Mouse (Mus musculus) adrenal gland, adult 2 months (tissue): Measurements from ENCODE around the gene Klhl11. TPM values are rescaled to one million over a fixed set of nuclear protein-coding genes. Genes with fewer than 3 reads are reported as not detected.

Experiments used
- DNase-seq: peaks from one replicate; pipeline ENCODE4 v3.0.0; 2021
- polyA plus RNA-seq: library from polyadenylated mRNA; depleted of rRNA; stranded (reverse); fragments of >200 nt; gene quantifications from 2 replicates; pipeline ENCODE4 v1.2.3, GENCODE M21; 2012
- total RNA-seq, 2 experiments: library from RNA; stranded (reverse); gene quantifications; 2 replicates each; pipeline ENCODE4 v1.2.3; 2021

Klhl11 gene
- total and polyA plus RNA-seq, 3 experiments = 16.8 to 47.5 (median 47.4) TPM

DNA sequence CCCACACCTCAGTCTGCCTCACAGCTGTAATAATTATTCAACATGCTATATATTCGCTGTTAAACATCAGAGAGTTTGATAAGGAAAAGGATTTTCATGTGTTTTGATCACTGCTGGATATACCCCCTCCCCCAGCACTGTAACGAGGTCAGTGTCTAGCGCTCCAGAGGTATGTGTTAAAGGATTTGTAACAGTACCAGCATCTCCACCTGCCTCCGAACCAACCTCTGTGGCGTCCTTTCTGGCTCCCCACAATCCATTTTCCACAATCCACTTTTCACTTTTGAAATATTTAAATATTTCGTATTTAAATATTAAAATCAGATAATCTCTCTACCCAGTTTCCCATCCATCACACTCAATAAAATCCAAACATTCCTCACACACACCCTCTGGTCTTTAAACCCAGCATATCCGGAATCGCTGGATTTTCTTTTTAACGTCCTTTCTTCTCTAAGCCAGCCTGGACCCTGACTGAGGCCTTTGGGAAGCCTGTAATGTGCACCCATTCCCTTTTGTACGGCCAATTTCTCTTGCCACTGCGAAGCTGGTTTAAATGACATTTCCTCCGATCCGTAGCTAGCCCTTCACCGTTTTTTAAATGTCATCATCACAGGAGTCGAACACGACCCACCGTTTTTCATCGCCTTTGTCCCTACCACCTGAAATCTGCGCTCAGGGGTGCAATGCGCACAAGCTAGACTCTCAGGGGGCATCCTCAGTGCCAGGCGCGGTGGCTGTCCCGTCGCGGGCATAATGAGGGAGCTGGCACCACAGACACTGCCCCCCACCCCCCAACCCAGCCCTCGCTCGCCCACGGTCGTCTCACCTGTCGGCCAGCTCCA, 967 bp downstream of the Klhl11 start:
- no peak for DNase-seq

DNA sequence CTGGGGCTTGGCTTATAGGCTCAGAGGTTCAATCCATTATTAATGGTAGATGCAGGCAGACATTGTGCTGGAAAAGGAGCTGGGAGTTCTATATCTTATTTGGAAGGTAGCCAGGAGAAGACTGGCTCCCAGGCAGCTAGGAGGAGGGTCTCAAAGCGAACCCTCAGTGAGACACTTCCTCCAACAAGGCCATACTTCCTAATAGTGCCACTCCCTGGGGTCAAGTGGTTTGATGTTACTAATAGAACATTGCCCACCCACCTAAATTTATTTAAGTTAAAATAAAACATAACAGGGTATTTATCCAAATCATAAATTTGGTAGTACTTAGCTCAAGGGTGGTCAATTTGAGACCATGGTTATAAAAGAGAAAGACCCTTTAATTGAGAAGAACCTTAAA, 6.7 kb downstream of the Klhl11 start:
- no peak for DNase-seq

DNA sequence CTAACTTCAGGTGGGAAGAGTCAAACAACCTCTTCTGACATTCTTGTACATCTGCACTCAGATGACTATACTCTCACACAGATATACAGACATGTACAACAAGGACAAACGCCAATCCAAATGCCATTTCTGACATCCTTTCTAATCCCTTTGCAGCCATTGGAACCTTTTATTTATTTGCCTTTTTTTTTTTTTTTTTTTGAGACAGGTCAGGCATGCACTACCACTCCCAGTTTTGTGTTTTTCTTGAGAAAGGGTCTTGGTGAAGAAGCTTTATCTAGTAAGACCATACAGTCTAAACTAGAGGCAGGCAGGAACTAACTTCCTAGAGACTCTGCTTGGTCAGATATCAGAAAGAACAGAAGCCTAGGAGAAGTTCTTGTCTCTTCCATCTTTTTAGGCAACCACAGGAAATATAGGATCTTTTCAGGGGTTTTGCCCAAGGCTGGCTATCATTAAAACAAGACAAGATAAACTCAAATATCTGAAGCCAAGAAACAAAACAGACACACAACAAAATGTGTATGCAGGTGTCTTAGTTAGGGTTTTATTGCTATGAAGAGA, 7.2 kb downstream of the Klhl11 start:
- no peak for DNase-seq

DNA sequence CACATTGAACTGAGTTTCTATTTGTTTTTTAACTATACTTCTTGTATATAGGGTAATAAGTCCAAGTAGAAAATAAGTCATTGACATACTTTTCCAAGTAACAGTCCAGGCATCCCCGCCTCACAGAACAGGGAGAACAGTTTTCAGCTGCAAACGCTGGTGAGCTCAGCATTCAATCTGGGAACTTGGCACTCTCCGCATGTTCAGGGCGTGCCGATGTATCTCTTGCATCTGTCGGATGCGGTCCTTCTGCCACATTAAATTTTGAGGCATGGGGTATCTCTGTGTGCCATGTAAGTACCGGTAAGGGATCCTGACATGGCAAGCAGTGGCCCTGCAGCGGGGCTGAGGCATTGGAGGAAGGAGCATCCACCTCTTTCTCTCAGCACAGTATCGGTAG, 9.8 kb downstream of the Klhl11 start:
- no peak for DNase-seq

DNA sequence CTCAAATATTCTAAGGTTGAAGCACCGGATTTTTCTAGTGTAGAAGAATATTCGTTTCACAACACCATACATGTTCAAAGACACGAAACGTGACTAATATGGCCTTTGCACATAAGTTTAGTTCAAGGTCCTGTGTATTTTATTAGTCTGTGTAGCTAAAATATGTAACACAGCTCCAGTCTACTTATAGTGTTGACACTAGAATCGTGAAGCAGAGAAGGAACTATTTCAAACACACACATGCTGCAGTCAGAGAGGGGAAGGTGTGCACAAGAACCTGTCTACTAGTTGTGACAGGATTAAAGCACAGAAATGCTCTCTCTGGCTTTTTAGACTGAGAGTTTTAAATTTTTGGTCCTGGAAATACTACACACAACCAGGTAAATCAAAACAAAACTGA, 14.8 kb downstream of the Klhl11 start:
- no peak for DNase-seq

DNA sequence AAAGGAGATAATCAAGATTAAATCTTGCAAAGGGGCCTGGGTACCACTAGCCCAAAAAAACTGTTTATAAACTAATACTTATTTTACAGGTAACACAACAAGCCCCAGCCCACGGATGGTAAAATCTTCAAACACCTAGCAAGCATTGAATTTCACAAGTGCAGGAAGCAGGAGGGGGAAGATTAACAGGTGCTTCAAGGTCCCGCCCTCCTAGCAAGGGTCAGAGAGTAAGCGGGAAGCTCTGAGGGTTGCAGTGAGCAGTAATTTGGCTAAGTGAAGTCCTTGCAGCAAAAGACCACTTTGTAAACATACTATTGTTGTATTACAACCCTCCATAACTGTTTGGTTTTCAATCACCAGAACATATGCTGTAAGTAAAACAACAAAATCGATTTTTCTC, 15.3 kb downstream of the Klhl11 start:
- no peak for DNase-seq

DNA sequence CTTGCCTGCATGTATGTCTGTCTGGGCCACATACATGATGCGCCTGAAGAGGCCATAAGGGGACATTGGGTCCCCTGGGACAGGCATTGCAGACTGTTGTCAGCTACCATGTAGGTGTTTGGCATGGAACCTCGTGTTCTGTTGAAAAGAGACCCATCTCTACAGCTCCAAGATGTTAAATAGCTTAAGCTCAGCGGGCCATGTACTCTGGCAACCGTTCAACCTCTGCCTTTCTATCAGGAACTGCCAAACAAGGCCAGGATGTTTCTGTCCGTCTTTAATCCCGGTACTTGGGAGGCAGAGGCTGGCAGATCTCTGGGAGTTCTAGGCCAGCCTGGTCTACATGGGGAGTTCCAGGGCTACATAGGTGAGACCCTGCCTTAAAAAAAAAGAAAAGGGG, 29.9 kb downstream of the Klhl11 start:
- no peak for DNase-seq

DNA sequence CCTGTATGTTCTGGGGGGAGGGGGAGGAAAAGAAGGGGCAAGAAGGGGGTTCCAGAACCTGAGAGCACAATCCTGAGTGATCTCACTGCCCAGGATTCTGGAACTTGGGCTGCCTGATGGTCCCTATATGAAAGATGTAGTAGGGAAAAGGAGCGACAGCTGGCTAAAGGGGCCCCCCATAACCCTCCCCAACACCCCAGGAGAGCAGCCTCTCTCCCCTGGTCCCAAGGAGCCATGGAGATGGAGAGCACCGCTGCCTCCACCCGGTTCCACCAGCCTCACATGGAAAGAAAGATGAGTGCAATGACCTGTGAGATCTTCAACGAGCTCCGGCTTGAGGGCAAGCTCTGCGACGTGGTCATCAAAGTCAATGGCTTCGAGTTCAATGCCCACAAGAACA, 30.7 kb downstream of the Klhl11 start, which contains the start of the genes Nt5c3b and Klhl10:
Nt5c3b (minus strand) TSS at position 12 of the 400 bp plus-strand sequence.
Klhl10 (plus strand) TSS at position 121 of the 400 bp plus-strand sequence.
- no peak for DNase-seq

DNA sequence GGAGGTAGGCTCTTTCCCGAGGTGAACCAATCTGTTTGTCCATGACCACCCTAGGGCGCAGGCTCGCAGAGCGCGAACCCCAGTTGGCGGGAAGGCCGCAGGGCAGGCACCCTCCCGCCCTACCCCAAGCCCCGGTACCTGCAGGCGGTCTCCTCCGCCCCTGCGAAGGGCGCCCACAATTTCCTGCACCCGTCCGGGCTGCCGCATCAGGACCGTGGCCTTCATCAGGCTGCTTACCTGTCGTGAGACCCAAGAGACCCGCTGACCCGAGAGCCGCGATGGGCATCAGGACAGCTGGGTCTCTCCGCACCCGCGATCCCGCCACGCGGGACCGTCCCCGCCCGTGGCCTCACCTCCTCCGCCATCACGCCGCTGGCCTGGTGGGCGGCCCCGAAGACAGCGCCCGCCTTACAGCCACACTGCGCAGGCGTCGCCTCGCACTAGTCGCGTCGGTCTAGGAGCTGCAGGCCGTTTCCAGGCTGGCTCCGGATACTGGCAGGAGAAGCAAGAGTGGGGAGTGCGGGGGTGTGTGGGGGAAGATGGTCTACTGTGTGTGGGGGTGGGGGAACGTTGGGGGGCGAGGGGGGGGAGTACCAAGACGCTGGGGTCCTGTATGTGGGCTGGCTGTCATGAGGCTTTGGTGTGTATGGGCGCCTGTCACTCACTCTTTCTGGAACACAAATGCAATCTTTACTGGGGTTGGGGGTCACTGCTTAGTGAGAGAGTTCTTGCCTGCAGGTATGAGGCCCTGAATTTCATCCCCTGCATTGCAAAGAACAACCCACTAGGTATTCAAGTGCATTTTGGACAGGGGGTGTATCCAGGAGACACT, 31.6 kb downstream of the Klhl11 start:
- DNase-seq = peak; percentile 92

DNA sequence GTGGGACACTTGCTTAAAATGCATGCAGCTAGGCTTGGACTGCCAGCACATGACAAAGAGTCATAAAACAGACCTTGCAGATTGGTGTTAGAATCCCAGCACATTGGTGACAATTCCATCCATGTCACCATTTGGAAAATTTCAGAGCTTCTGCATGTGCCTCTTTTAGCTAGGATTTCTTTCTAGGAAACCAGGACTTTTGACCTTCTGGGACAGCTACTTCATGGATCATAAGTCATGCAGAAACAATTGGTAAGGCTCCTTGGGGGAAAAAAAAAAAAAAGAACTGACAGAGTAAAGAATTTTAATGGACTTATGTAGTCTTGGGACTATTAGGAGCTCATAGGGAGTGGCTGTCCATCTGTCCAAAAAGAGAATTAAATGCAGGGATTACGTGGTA, 34.6 kb downstream of the Klhl11 start:
- DNase-seq = no peak

DNA sequence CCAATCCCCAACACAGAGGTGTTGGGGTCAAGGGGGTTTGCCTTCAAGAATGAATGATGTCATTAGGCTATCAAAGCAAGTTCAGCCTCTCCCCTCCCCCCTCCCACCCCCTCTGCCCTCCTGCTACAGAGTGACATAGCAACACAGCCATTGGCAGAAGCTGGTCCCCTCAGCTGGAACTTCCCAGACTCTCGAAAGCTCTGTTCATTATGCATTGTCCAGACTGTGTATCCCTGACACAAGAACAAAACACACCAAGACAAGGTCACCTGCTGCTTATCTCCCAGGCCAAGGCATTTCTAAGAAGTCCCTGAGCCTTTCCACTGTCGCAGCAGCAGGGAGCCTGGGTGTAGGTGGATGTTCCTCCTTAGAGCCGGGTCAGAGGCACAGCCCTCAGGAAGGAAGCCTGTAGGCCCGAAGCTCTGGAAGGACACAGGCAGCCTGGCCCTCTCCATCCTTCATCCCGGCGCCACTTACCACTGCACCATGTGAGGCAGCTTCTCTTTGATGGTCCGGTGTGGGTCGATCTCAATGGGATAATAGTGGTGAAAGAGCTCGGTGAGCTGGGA, 36.8 kb downstream of the Klhl11 start:
- no peak for DNase-seq

DNA sequence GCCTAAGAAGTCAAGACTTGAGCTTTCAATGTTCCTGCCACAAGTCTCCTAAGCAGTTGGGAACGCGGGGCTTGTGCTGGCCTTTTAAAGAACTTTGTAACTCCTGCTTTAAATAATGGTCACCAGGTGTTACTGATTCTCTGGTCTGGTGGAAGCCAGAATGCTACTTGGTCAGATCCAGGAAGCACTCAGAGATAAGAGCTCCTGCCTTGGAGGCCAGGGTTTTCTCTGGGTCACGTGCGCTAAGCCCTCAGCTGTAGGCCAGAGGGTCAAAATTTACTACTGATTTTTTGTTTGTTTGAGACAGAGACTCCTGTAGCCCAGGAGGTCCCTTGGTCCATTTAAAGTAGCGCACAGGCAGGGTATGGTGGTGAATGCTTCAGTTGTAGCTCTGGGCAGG, 40.5 kb downstream of the Klhl11 start:
- no peak for DNase-seq

DNA sequence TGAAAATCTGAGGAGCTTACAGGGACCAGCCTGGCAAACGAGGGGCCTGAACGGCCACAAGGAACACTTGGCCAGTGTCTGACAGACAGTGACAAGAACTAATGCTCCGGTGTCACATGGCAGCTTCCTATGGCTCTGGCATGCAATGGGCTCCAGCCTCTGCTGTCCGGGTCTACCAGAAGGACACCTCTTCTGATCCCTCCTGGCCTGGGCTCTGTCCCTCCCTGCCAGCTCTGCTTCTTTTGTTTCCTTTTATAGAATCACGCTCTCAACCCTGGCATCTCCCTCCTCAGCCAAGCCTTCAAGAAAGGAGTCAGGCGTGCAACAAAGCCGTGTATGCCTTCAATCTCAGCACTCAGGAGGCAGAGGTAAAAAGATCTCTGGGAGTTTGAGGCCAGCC, 42.5 kb downstream of the Klhl11 start:
- no peak for DNase-seq

DNA sequence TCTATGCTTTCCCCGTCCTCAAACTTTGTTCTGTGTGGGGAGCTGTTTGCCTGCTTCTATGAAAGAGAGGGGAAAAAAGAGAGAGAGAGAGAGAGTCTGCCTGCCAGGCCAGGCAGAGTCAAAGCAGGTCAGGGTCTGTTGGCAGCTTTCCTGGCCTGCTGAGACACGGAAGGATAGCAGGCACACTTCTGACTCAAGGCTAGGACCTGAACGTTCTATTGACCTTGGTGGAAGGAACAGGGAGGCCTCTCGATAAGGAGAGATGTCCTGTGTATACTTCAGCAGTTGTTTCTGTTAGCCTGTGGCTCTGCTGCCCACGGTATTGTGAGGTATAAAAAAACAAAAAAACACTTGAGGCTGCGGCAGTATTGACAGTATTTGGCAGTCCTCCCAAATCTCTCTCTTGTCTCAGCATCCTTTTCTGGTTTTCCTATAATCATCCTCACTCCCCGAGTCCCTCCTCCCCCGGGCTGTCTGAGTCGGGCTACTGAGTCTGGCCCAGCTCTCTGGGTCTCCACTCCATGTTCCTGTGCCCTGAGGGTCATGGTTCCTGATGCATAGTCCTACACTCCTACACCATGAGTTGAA, 43.8 kb downstream of the Klhl11 start:
- DNase-seq = peak; percentile 91

DNA sequence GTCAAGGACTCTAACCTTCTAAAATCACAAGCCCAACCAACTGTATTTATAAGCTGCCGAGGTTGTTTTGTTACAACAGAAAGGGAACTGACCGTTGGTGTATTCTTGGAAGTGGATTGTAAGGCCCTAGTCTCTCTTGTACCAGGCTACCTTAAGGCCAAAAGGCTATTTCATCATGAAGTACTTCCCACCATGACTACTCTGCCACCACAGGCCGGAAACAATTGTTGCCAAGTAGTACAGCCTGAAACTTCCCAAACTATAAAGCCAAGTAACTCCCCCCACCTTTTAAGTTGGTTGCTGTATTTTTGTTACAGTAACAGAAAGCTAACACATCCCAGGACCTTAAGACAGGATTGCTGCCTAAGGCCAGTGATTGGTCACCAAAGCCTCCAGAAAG, 45.7 kb downstream of the Klhl11 start:
- DNase-seq = no peak

DNA sequence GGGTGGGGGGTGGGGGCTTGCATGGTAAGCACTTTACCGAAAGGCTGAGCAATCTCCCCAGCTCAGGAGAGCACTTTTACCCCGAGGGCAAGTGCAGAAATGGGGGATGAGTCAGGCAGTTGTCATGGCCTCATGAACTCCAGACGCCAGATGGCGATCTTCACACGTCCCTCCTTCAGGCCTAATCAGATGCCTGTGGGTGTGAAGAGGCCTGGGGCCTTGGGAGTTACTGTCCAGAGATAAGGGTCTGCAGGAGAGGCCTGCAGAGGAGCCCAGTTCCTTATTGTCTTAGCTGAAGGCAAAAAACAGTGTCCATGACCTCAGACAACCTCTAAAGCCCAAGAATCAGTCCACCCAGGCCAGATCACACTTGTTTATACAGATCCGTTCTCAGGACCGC, 46.7 kb downstream of the Klhl11 start:
- DNase-seq = peak; percentile 88

DNA sequence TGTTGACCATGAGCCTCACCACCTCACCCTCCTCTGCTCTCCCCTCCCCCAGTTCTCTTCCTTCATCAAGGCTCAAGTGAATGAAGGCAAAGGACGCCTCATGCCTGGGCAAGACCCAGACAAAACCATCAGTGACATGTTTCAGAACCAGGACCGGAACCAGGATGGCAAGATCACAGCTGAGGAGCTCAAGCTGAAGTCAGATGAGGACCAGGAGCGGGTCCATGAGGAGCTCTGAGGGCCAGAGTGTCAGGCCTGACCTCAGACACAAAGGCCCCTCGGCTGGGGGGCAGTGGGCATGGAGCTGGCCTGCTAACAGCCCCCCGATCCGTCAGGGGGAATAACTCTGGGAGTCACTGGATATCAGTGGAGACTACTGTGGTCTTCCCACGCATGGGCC, 48.7 kb downstream of the Klhl11 start:
- no peak for DNase-seq

DNA sequence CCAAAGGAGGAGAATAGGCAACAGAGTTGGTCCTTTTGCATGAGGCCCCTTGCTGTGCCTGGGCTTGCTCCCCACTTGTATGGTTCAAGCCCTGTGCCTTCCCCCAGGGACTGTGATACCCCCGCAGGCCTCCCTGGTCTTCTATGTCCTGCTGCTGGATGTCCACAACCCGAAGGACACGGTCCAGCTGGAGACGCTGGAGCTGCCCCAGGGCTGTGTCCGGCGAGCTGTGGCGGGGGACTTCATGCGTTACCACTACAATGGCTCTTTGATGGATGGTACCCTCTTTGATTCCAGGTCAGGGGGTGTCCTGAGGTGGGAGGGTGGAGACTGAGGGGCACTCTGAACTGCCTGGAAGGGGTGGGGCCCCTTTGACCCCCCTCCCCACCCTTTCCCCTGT, 51.0 kb downstream of the Klhl11 start:
- no peak for DNase-seq

DNA sequence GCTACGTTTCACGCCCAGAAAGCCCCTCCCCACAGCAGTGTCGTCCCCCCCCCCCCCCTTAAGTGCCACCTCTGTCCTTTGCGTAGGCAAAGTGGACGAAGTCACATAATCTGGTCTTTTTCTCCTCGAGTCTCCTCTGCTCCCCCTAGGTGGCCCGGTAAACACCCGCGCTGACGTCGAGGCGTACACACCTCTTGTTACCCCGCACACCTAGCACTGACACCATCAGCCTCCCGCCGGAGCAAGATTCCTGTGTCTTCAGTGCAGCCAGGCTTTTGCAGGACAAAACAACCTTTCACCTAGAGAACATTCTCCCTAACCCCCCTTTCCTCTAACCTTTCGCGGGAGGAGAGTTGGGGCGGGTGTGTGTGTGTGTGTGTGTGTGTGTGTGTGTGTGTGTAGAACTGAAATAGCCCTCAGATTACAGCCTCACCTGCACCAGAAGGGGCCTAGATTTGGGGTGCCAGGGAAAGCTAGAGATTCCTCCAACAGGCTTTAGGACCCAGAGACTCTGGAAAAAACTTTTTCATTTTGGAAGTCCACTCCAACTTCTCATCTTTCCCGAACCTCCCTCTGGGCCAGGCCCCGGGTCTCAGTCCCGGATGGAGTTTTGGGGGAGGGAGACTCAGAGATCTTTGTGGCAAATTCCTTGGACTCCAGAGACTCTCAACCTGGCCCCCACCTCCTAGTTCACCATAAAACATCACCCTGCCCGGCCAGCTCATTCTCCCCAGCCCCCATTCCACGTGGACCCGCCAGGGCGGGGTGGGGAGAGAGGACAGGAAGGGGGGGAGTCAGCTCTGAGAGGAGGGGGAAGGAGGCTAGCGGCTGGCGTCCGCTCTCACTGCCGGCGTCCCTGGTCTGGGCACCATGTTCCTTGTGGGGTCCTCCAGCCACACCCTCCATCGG, 57.4 kb downstream of the Klhl11 start, which contains the start of gene Fkbp10:
Fkbp10 (plus strand) TSS at position 784 of the 909 bp plus-strand sequence.
- DNase-seq = peak; percentile 82

DNA sequence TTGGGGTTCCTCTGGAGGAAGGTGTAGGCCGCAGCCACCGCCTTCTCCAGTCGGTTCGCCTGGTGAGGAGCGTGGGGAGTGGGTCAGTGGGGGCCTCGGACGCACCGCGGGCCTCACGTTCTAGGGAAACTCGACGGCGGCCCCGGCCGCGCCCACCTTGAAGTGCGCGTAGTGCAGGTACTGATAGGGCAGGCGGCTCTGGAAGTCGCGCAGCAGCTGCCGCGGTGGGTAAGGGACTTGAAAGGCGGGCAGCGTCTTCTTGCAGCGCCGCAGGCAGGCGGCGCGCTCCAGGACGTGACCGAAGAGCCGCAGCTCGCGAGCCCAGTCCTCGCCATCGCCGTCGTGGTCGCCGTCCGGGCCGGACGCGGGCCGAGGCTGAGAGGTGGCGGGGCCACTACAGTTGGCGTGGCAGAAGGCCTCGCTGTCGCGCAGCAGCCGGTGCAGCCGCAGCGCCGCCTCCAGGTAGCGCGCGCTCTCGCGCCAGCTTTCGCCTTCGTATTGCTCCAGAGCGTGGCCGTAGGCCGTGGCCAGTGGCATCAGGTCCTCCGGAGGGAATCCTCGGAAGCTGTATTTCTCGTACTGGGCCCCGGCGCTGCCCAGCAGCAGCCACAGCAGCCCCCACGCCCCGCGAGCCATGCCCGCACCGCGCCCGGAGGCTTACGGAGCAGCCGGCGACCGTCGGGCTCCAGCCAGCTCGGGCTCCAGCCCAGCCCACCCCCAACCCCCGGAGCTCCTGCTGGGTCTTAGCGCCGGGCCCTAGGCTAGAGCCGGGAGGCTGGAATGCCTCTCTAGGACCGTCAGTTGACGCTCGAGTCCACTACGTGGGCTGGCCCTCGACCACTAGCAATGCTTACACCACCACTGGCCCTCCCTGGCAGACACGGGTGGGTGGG, 58.3 kb downstream of the Klhl11 start, which contains the start of gene P3h4:
P3h4 (minus strand) TSS at position 816 of the 893 bp plus-strand sequence.
- peak; percentile 93 for DNase-seq
